Mouse (Mus musculus) E14TG2a.4 (cell line): ENCODE results near the gene Tmem199.
A peak's percentile ranks its signal among the peaks of the same experiment; 100 is the strongest.

Experiments
- H3K27me3 ChIP-seq: 2 replicates; pipeline ENCODE4 v1.6.1; 2014; ENCODE audit warnings: low read length, control low read depth; ENCODE audit not compliant: insufficient read depth
- H3K36me3 ChIP-seq: 2 replicates; pipeline ENCODE4 v1.6.1; 2014; ENCODE audit warnings: low read length, control low read depth; ENCODE audit not compliant: insufficient read depth
- H3K4me1 ChIP-seq: replicated peaks from 2 replicates; pipeline ENCODE4 v1.6.1; 2014; ENCODE audit warnings: low read depth, low read length, control low read depth
- H3K4me3 ChIP-seq: replicated peaks from 2 replicates; pipeline ENCODE4 v1.5.1; 2014; ENCODE audit warnings: mild to moderate bottlenecking, low read length
- H3K9me3 ChIP-seq: 2 replicates; pipeline ENCODE4 v1.6.1; 2014; ENCODE audit warnings: low read length, control low read depth
- CTCF ChIP-seq: conservative IDR thresholded peaks from 2 replicates; pipeline ENCODE4 v1.5.1; 2014; ENCODE audit warnings: low read length
- NANOG ChIP-seq: IDR thresholded peaks from 2 replicates; pipeline ENCODE4 v1.6.1; 2014; ENCODE audit warnings: borderline replicate concordance, low read length, mixed read lengths
- POU5F1 ChIP-seq: IDR thresholded peaks from 2 replicates; pipeline ENCODE4 v1.6.1; 2014; ENCODE audit warnings: low read length, borderline replicate concordance

Gene Tmem199

GRCm38 (mm10) chr11:78512025-78512957, at the start of gene Tmem199, which contains the start of gene Poldip2:
TSS of gene Tmem199 (minus strand) at chr11:78512172.
TSS of gene Poldip2 (plus strand) at chr11:78512193.
- TF ChIP-seq NANOG = no peak
- TF ChIP-seq CTCF = no peak
- TF ChIP-seq POU5F1 = no peak

GRCm38 (mm10) chr11:78560447-78560846, 48.5 kb upstream of the Tmem199 start:
- Histone ChIP-seq H3K27me3 (no peaks in the 10 kb centered on the region), H3K4me3 (no peak overlapping the region)

More at GRCm38 (mm10) chr11:78512025-78512957, at the start of gene Tmem199, which contains the start of gene Poldip2:
- H3K9me3 ChIP-seq = no peaks in the 10 kb centered on the region
- no peaks in the 10 kb centered on the region for H3K27me3 ChIP-seq
- peaks cover 71% of the 10 kb centered on the region for H3K36me3 ChIP-seq
- H3K4me3 ChIP-seq = peak within 1 kb of the TSS; percentile 95
- H3K4me1 ChIP-seq = peaks cover 46% of the 10 kb centered on the region

GRCm38 (mm10) chr11:78557241-78557640, 45.3 kb upstream of the Tmem199 start:
- peak; percentile 76 for TF ChIP-seq CTCF
- no peak for TF ChIP-seq NANOG
- Histone ChIP-seq H3K9me3 (peaks cover 9% of the 10 kb centered on the region), H3K27me3 (no peaks in the 10 kb centered on the region), H3K4me3 (no peak overlapping the region), H3K36me3 (no peaks in the 10 kb centered on the region), H3K4me1 (peaks cover 17% of the 10 kb centered on the region; the same call in 1 of the 2 replicates)

More at GRCm38 (mm10) chr11:78560447-78560846, 48.5 kb upstream of the Tmem199 start:
- Histone ChIP-seq H3K9me3 (no peaks in the 10 kb centered on the region), H3K36me3 (0 out of 2 replicates have a peak, but pooled peaks cover under 1% of the 10 kb centered on the region), H3K4me1 (peaks cover 17% of the 10 kb centered on the region; the same call in 1 of the 2 replicates)
- TF ChIP-seq POU5F1 (no peak), CTCF (peak; percentile 76)

DNA sequence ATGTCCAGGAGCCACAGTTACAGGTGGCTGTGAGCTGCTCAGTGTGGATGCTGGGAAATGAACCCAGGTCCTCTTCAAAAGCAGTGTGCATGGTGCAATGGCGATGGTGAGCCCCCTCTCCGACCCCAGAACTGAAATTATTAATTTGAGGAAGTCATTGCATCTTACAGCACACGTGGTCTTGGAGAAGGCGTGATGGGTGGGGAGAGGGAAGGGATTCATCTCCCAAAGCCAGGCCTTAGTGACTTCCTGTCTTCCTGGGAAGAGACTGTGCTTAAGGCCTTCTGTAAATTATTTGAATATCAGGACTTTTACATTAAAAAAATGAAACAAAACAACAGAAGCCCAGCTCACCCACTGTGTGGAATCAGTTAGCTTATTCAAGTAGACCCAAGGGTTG, 44.1 kb upstream of the Tmem199 start:
- Histone ChIP-seq H3K36me3 (no peaks in the 10 kb centered on the region), H3K4me1 (peaks cover 22% of the 10 kb centered on the region), H3K4me3 (no peak overlapping the region), H3K27me3 (no peaks in the 10 kb centered on the region), H3K9me3 (peaks cover 9% of the 10 kb centered on the region)
- no peak for TF ChIP-seq NANOG
- TF ChIP-seq POU5F1 = no peak
- TF ChIP-seq CTCF = no peak

DNA sequence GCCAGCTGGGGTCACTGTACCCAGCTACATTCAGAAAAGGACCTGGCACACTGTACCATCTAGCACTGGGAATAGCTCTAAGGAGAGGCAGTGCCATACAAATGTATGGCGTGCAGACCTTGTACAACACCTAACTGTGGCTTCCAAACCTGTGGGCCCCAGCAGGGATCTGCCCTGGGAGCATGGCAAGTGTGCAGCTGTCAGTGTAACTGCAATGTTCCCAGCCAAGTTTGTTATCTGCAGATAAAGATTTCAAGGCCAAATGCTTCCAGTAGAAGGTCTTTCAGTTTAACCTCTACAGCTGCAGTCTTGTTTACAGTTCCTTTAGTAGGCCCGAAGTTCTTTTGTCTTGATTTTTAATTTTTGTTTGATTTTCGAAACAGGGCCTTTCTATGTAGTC, 43.7 kb upstream of the Tmem199 start:
- Histone ChIP-seq H3K4me3 (no peak overlapping the region), H3K27me3 (no peaks in the 10 kb centered on the region), H3K36me3 (no peaks in the 10 kb centered on the region), H3K9me3 (peaks cover 9% of the 10 kb centered on the region), H3K4me1 (peaks cover 23% of the 10 kb centered on the region)
- TF ChIP-seq NANOG (no peak), CTCF (no peak), POU5F1 (no peak)

DNA sequence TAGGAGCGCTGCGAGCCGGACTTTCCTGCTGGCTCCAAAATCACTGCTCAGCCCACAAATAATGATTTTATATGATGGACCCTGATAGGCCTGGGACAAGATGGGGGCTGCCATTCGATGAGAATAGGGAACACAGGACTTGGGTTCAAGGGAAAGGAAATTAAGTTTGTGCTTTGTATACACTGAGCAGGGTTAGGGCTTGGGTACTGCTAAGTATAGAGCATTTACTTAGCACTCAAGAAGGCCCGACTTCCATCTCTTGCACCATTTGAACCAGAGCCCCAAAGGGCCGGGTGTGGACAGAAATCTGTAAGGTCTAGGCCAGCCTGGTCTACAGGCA, 39.1 kb upstream of the Tmem199 start:
- H3K4me1 ChIP-seq = peaks cover 41% of the 10 kb centered on the region
- peak overlapping the region; percentile 93 for H3K4me3 ChIP-seq
- no peaks in the 10 kb centered on the region for H3K27me3 ChIP-seq
- TF ChIP-seq NANOG (no peak), POU5F1 (no peak), CTCF (no peak)
- H3K9me3 ChIP-seq = peaks cover 9% of the 10 kb centered on the region
- H3K36me3 ChIP-seq = peaks cover 27% of the 10 kb centered on the region

DNA sequence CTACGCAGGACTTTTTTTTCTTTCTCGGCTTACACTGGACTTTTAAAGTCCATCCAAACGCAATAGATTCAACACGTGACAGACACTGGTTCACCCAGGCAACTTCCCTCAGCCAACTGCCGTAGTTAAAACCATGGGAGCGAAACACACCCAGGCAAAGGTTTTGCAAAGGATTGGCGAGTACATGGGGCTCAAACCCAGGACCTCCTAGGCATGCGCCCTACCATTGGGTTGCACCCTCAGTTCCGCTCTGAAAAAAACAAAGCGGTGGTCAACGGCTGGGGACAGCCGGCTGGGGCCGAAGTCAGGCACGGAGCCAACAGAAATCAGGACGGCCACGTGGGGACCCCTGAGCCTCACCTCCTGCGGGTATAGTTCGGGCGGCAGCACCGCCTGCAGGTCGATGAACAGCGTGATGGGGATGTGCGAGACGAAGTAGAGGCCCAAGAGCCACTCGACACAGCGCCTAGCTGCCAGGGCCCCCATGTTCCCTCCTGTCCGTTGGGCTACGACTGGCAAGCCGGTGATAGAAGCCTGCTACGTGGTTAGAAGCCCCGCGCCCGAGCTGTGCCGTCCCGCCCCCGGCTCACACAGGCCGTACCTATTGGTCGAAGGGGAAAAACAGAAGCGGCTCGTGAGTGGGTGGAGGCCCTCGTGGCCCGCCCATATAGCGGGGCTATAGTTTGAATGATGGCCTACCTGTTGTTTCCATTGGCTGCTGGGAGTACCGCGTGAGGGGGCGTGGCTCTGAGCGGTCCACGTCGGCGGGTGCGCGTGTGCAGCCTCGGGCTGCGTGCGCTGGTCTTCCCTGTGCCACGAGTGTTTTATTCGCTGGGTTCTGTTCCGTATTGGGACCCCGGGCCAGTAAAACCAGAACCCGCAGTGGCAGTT, 38.4 kb upstream of the Tmem199 start, which contains the start of gene Tmem97:
TSS of gene Tmem97 (minus strand) at position 610 of the 891 bp plus-strand sequence.
- Histone ChIP-seq H3K27me3 (no peaks in the 10 kb centered on the region), H3K9me3 (peaks cover 9% of the 10 kb centered on the region), H3K4me1 (peaks cover 48% of the 10 kb centered on the region), H3K4me3 (peak within 1 kb of the TSS; percentile 93), H3K36me3 (peaks cover 33% of the 10 kb centered on the region)
- TF ChIP-seq NANOG = no peak
- TF ChIP-seq POU5F1 = no peak
- no peak for TF ChIP-seq CTCF

GRCm38 (mm10) chr11:78549491-78549987, 37.6 kb upstream of the Tmem199 start:
- peaks cover 9% of the 10 kb centered on the region for H3K9me3 ChIP-seq
- H3K4me3 ChIP-seq = peak overlapping the region; percentile 93
- peaks cover 42% of the 10 kb centered on the region for H3K36me3 ChIP-seq
- no peaks in the 10 kb centered on the region for H3K27me3 ChIP-seq
- peaks cover 56% of the 10 kb centered on the region for H3K4me1 ChIP-seq
- TF ChIP-seq POU5F1 (no peak), NANOG (no peak), CTCF (no peak)
